Mouse (Mus musculus): Measurements from ENCODE around the gene Hpse. TPM values are rescaled to one million over a fixed set of nuclear protein-coding genes. Genes with fewer than 3 reads are reported as not detected.

Gene Hpse
- total RNA-seq (2021), result 1 to 10 TPM; 2.7 to 2.8 TPM
- long read RNA-seq, experiment 1, partial matches to known transcripts, result 0 of 3 reads
- long read RNA-seq, experiment 1, other reads (novel, unspliced or antisense), result 0 of 3 reads
- long read RNA-seq, experiment 2, partial matches to known transcripts, result 1 of 1 reads
- long read RNA-seq, experiment 2, other reads (novel, unspliced or antisense), result 0 of 1 reads

DNA sequence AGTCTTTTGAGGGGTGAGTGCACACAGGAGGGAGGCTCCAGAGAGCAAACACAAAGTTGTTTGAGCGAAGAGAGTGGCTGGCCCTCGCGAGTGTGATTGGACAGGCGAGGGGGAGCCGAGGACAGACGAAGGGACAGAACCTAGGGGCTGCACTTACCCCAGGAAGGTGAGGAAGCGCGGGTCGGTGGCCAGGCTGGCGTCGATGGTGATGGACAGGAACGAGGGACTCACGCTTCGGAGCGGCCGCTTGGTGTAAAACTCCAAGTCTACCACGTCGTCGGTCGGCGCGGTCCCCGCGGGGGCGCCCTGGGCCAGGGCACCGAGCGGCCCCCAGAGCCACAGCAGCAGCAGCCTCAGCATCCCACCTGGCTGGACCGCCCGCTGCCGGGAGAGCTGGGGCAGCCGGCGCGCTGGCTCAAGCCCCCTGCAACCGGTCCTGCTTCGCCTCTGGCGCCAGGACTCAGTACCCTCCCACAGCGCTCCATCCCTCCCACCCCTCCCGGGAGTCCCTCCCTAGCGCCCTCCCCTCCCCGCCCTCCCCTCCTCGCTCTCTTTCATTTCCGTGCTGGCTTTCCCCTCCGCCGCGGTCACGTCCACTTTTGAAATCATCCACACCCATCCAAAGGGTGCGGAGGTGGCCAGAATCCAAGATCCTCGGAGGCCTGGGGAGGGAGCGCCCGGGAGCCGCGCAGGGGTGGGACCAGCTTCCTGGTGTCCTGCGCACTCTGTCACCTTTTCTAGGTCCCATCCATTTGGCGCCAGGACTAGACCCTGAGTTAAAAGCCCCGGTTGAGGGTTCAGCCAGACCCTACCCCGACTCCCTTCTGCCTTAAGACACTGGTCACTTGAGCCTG is at the start of gene Hpse:
Gene Hpse (minus strand): TSS at position 482 of the 854 bp plus-strand sequence.
- DNase-seq (ENCODE audit: low spot score in 2 of 2), result no peak
- intact Hi-C loops (cut with DNase I), result no loop called here

DNA sequence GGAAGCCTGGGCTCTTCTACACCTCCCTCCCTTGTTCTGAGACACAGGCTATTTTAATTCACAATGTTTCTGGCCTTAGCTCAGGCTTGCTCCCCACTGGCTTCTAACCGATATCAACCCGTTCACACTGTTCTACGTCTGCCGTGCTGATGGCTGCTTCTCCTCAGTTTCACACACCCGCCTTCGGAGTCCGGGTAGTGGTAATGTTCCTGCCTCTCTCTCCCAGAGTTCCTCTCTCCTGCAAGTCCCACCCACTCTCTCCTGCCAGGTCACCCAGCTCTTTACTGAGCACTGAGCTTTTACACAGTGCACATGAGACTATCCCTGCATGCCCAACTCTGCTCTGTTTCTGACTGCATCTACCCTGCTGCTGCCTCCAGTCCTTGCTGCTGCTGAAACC is 46.5 kb upstream of the Hpse start:
- DNase-seq (ENCODE audit: low spot score in 2 of 2), result no peak
- intact Hi-C loops (cut with DNase I), result no loop called here

DNA sequence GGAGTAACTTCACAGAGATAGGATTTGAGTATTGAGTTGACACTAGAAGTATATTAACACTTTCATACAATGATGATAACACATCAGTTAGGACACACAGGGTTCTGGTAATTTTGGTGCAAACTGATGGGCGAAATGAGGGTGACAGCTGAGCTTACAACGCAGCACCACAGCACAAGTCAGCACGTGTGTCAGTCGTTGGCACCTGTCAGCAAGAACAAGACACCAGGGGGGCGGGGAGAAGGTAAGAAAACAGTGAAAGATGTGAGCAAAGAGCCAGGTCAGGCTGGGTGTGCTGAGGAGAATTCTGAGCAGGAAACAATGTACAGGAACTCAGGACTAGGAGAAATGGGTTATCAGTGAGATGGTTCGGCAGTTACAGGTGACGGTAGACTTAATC is 42.2 kb upstream of the Hpse start:
- DNase-seq (ENCODE audit: low spot score in 2 of 2), result no peak
- intact Hi-C loops (cut with DNase I), result no loop called here

DNA sequence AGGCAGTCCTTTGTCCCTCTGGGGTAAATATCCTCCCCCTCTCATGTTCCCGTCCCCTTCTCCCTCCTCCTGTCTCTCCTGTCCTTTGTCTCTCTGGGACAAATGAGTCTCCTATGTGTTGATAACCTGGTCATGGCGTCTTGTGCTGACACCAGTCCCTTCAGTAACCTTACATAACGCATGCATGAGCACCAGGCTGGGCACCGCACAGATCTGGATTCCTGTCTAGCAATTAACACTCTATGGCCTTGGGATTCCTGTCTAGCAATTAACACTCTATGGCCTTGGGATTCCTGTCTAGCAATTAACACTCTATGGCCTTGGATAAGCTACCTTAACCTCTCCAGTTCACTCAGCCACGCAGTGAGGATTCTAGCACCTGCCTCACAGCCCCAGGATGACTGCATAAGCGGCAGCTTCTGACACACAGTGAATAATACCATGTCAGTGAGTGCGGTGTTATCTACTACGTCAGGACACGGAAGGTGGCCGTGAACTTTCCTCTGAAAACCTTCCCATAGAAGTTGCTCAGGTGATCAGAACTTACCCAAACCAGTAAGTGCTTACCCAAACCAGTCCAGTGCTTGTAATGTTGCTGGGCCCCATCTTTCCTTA is 40.6 kb upstream of the Hpse start:
- intact Hi-C loops (cut with DNase I), result no loop called here
- DNase-seq (ENCODE audit: low spot score in 2 of 2), result no peak

DNA sequence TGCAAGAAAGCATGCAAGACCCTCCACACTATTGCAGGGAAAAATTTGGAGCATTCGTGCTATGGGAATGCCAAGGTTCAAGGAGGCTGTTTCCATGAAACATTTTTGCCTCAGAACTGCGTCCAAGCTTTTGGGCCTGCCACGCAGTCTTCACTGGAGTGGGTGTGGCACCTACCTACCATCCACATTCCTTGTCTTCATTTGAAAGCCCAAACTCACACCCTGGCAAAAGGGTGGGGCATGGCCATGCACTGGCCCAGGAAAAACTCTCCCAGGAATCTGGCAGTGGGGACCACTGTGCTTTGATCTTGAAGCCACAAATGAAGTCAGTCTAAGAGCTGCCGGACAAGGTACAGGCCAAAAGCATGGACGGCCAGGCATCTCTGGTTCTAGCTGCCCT is 38.6 kb upstream of the Hpse start:
- intact Hi-C loops (cut with DNase I), result no loop called here
- no peak for DNase-seq (ENCODE audit: low spot score in 2 of 2)

DNA sequence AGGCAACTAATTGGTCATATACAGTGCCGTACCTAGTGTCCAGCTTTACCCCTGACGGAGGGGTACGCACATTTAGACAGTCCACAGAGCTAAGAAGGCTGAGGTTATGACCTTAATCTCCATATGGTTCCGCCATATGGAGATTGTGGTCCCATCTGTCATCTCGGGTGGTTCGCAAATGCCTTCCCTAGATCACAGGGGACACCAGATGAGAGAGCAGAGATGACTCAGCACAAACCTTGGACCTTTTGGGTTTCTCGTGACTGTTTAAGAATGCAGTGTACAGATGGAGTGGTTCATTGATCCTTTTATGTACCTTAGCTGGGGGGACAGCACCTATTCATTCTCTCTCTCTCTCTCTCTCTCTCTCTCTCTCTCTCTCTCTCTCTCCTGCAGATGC is 33.9 kb upstream of the Hpse start:
- DNase-seq (ENCODE audit: low spot score in 2 of 2), result no peak
- intact Hi-C loops (cut with DNase I), result no loop called here

DNA sequence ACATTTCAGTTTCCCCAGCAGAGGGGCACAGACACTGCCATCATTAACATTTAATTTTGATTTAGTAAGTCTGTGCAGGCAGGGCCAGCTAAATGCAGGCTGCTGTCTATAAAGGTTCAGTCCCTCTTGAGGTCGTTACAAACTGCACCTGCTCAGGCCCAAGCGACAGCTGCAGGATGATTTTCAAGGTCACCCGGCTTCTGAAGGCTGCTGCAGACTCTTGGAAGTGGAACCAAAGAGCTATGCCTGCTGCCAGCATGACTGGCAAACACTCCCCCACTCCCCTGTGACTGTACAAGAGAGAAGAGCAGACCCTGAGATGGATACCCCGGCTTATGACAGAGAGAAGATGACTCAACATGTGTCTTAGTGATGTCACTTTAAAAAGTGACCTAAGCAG is 32.1 kb upstream of the Hpse start:
- intact Hi-C loops (cut with DNase I), result no loop called here
- no peak for DNase-seq (ENCODE audit: low spot score in 2 of 2)

DNA sequence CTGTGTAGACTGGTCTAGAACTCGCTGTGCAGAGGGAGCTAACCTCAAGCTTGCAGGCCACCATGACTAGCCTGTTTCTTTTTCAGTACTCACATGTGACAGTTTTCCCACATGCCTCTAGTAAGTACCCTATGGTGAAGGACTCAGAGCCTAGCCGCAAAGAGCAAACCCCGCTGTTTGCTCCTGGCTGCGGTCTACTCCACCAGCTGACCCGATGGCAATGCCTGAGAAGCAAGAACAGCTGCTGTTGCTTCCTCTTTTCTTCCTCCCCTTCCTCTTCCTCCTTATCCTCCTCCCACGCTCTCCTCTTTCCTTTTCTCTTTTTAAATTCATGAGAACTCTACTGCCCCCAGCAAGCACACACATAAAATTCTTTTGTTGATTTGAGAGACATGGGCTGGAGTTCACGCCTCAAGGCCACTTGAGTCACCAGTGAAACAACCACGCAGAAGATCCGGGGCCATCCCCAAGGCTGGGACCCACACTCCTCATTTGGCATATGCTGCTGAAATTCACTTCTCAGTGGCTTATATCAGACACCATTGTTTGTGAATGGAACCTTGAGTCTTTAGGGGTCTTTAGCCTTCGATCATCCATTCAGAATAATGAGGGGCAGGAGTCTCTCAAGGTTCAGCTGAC is 31.2 kb upstream of the Hpse start:
- intact Hi-C loops (cut with DNase I), result no loop called here
- DNase-seq (ENCODE audit: low spot score in 2 of 2), result no peak

DNA sequence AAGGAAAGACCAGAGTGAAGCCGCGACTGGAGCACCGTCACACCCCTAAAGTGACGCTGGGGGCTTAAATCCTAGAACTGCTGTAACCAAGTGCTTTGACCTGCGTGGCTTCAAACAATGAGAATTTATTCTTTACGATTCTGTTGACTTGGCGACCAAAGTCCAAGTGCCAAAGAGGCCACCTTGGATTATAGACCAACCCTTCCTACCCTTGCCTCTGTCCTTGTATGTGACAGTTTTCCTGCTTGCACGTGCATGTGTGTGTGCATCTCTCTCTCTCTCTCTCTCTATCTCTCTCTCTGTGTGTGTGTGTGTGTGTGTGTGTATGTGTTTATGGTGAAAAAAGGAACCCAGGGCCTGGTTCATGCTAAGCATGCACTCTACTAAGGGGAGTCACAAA is 19.3 kb upstream of the Hpse start:
- intact Hi-C loops (cut with DNase I), result no loop called here
- no peak for DNase-seq (ENCODE audit: low spot score in 2 of 2)

DNA sequence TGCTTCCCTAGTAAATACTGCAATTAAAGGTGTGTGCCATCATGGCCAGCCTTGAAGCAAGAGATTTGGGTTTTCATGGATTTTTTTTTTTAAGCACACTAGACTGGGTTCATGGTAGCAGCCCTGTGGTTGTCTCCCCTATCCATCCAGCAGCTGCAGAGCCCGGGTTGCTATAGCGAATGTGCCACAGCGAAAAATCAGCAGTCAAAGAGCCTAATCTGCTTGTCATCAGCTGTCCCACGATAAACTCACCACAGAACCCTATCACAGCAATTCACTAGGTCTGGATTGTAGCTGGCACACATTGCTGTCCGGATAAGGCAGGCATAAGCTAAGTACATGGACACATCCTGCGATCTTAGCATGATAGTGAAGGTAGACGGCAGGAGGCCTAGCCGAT is 17.4 kb upstream of the Hpse start:
- no peak for DNase-seq (ENCODE audit: low spot score in 2 of 2)
- intact Hi-C loops (cut with DNase I), result no loop called here

DNA sequence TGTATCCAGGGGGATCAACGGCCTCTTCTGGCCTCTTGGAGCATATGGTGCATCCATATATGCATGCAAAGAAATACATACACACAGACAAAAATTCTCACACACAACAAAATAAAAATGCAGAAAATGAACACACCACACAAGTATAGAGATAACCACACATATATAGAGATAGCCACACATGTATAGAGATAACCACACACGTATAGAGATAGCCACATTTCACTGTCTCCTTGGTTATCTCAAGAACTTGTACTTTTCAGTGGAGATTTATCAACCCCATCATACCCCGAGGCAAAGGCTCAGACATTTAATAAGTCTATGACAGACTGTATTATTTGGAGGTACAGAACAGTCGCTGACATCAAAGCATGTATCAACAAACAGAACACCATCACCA is 15.0 kb upstream of the Hpse start:
- intact Hi-C loops (cut with DNase I), result no loop called here
- DNase-seq (ENCODE audit: low spot score in 2 of 2), result no peak

DNA sequence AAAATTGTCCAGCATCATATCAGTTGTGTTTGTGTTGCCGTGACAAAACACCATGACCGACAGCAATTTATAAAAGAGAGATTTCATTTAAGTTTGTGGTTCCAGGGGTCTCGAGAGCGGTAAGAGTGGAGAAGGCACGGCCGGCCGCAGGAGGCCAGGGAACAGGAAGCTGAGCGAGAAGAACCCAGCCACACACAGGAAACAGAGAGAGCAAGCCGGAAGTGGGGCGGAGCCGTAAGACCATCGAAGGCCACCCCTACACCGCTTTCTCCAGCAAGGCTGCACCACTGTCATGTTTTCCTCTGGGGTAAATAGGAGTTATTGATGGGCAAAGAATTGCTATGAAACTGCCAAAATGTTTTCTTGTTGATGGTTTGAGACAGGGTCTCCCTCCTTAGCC is 9.2 kb upstream of the Hpse start:
- DNase-seq (ENCODE audit: low spot score in 2 of 2), result no peak
- intact Hi-C loops (cut with DNase I), result no loop called here

DNA sequence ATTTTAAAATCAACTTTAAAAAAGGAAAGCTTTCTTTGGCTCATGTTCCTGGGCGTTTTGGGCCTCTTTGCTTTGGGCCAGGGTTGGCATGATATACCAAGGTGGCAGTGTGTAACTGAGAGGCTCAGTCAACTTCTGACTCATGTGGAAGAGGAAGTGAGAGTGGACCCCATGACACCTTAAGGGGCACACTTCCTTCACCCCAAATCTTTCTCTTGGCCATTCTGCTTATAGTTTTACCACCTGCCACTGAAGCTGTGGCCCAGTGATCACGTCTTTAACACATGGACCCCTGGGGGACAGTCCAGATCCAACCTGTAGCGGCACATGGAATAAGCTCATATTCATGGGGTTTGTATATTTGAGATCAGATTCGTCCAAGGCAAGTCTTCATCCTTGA is 6.5 kb upstream of the Hpse start:
- DNase-seq (ENCODE audit: low spot score in 2 of 2), result no peak
- intact Hi-C loops (cut with DNase I), result no loop called here

DNA sequence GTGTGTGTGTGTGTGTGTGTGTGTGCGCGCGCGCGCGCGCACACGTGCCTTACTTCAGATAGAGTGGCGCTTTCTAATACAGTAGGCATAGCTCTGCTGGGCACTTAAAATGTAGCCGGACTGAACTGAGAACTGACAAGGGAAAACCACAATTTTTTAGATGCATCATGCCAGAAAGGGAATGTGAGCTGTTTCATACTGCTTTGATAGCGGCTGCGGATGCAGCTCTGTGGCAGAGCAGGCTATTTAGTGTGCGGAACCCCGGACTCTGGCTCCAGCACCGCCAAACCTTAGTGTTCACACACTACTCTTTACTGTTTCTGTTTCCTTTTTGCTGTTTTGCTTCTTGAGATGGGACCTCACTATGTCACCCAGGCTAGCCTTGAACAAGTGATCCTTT is 2.8 kb downstream of the Hpse start:
- intact Hi-C loops (cut with DNase I), result no loop called here
- DNase-seq (ENCODE audit: low spot score in 2 of 2), result no peak

DNA sequence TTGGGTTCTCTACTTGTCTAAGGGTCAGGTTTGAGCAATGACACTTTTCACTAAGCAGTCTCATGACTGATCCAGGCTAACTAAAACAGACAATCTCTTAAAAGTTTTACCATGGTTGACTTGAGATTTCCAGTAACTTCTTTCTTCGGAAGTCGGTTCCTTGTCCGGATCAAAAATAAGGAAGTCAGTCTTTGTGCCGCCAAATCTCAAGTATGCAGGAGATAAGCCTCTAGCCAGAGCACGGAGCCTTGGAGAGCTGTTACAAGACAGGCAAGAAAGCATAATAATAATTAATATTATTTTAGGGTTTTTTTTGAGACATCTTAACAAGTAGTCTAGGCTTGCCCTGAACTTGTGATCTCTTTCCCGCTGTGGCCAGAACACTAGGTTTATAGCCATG is 8.3 kb downstream of the Hpse start:
- intact Hi-C loops (cut with DNase I), result no loop called here
- DNase-seq (ENCODE audit: low spot score in 2 of 2), result no peak

DNA sequence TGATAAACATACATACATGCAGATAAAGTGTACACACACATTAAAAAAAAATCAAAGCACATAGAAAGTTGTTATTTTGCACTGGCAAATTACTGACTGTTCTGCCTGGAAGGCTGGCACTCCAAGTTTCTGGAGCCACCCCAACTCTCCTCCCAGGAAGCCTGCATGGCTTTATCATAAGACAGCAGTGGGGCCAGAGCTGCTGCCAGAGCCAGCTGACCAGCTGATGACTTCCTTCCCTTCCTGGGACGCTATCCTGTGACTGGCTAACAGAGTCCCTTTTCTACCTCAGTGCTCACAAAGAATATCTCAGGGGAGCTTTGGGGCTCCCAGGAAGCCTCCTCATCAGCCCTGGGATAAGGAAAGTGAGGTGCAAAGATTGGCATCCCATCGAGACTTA is 9.5 kb downstream of the Hpse start:
- DNase-seq (ENCODE audit: low spot score in 2 of 2), result no peak
- intact Hi-C loops (cut with DNase I), result no loop called here

DNA sequence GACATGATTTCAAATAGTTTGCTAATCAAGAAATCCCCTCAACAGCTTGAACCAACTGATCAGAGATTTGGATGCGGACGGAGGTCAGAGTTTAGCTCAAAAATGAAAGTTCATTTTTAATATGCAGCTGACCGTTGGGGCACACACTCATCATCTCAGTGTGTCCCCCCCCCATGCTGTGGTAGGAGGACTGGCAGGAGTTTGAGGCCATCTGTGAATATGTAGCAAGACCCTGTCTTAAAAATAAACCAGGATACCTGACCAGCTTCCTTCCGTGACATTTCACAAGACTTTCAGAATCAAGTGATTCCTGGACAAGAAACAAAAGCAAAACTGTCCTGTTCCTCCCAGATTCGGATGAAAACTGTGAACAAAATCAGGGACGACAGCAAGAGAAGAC is 10.5 kb downstream of the Hpse start:
- no peak for DNase-seq (ENCODE audit: low spot score in 2 of 2)
- intact Hi-C loops (cut with DNase I), result no loop called here

DNA sequence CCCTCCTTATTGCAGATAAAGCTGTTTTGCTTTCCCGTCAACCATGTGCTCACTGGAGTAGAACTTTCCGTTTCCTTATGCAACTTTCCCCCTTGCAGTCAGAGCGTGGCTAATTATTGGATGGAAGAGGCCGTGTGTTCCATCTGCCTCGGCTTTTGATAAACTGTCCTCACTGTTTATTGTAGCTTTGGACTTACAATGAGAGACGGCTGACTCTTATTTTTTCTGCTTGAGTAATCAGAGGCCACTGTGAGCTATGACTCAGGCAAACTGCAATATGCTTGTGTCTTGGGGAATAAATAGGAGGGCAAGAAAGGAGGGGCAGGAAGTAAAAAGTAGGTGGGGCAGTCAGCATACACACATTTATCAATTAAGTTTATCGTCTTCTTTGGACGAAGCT is 12.8 kb downstream of the Hpse start:
- intact Hi-C loops (cut with DNase I), result no loop called here

DNA sequence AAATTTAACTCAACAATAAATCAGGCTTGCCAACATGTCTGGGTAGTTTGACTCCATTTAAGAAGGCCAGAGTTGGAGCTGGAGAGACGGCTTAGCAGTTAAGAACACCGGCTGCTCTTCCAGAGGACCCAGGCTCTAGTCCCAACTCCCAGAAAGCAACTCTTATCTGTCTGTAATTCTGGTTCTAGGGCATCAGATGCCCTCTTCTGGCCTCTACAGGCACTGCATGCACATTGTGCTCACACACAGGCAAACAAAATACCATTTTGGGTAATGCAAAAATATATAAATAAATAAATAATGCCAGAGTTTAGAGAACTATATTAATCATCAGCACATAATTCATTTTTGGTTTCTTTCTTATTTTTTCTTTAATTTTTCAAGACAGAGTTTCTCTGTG is 15.2 kb downstream of the Hpse start:
- no peak for DNase-seq (ENCODE audit: low spot score in 2 of 2)
- intact Hi-C loops (cut with DNase I), result no loop called here

More for the DNA sequence above, 12.8 kb downstream of the Hpse start:
- DNase-seq (ENCODE audit: low spot score in 2 of 2), result no peak

DNA sequence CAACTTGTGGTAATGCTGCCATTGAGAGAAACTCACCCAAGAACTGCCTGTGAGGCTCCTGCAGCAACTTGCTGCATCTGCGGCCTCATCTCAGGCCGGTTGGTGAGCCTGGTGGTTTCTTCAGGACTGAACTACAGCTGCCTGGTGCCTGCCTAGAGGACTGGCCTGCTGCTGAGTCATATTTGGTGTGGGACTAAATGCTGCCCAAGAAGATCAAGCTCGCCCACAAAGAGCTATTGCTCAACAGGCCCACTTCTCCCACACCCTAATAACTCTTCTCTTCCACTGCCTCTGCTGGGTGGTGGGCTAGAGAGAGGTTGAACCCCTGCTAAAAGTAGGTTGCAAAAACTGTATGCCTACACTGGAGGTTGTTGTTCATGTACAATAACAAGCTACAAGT is 17.2 kb downstream of the Hpse start:
- no peak for DNase-seq (ENCODE audit: low spot score in 2 of 2)
- intact Hi-C loops (cut with DNase I), result no loop called here
